Mouse (Mus musculus): ENCODE data around the gene Ccl20. TPM values are rescaled to one million over a fixed set of nuclear protein-coding genes. Genes with fewer than 3 reads are reported as not detected.

Ccl20 gene
- polyA plus RNA-seq, 1 experiment from 2014 or later: not detected

GRCm38 (mm10) chr1:83099580-83100137, 16.9 kb upstream of the Ccl20 start:
- H3K9me3 ChIP-seq (replicated peaks; ENCODE audit: control insufficient read depth, low read length): no peaks in the 10 kb centered on the region
- H3K36me3 ChIP-seq (ENCODE audit: control insufficient read depth, insufficient read depth): no peaks in the 10 kb centered on the region
- H3K27ac ChIP-seq (ENCODE audit: low read length): peak overlapping the region; percentile 62
- no peak; the same call in 1 of the 2 replicates for ATAC-seq (replicated peaks; ENCODE audit: extremely low read depth, insufficient read depth, low FRiP score)
- 50% methylated on average over 7 of the region's 7 CpGs for WGBS
- no peak overlapping the region for H3K4me3 ChIP-seq (ENCODE audit: low read length)
- H3K9ac ChIP-seq (ENCODE audit: low read length): no peak overlapping the region
- H3K4me2 ChIP-seq (ENCODE audit: low read depth, low read length): no peak overlapping the region
- no peaks in the 10 kb centered on the region for H3K27me3 ChIP-seq (ENCODE audit: control insufficient read depth, insufficient read depth, low read length)
- H3K4me1 ChIP-seq (ENCODE audit: control insufficient read depth, insufficient read depth, low read length): peaks cover 12% of the 10 kb centered on the region

GRCm38 (mm10) chr1:83101891-83102290, 14.7 kb upstream of the Ccl20 start:
- H3K4me2 ChIP-seq (ENCODE audit: low read depth, low read length): no peak overlapping the region
- no peak overlapping the region for H3K4me3 ChIP-seq (ENCODE audit: low read length)
- no peak for ATAC-seq (replicated peaks; ENCODE audit: extremely low read depth, insufficient read depth, low FRiP score)
- peaks cover 12% of the 10 kb centered on the region for H3K4me1 ChIP-seq (ENCODE audit: control insufficient read depth, insufficient read depth, low read length)
- no peaks in the 10 kb centered on the region for H3K9me3 ChIP-seq (replicated peaks; ENCODE audit: control insufficient read depth, low read length)
- H3K27me3 ChIP-seq (ENCODE audit: control insufficient read depth, insufficient read depth, low read length): no peaks in the 10 kb centered on the region
- 29% methylated on average over 3 of the region's 3 CpGs for WGBS
- H3K9ac ChIP-seq (ENCODE audit: low read length): no peak overlapping the region
- no peak overlapping the region for H3K27ac ChIP-seq (ENCODE audit: low read length)
- H3K36me3 ChIP-seq (ENCODE audit: control insufficient read depth, insufficient read depth): no peaks in the 10 kb centered on the region

GRCm38 (mm10) chr1:83105464-83105863, 11.1 kb upstream of the Ccl20 start:
- H3K27me3 ChIP-seq (ENCODE audit: control insufficient read depth, insufficient read depth, low read length): no peaks in the 10 kb centered on the region
- no peak overlapping the region for H3K4me2 ChIP-seq (ENCODE audit: low read depth, low read length)
- H3K9me3 ChIP-seq (replicated peaks; ENCODE audit: control insufficient read depth, low read length): no peaks in the 10 kb centered on the region
- no peak overlapping the region for H3K27ac ChIP-seq (ENCODE audit: low read length)
- no peak overlapping the region for H3K4me3 ChIP-seq (ENCODE audit: low read length)
- 61% methylated on average over 1 of the region's 1 CpGs for WGBS
- no peaks in the 10 kb centered on the region for H3K36me3 ChIP-seq (ENCODE audit: control insufficient read depth, insufficient read depth)
- peaks cover 3% of the 10 kb centered on the region for H3K4me1 ChIP-seq (ENCODE audit: control insufficient read depth, insufficient read depth, low read length)
- no peak for ATAC-seq (replicated peaks; ENCODE audit: extremely low read depth, insufficient read depth, low FRiP score)
- no peak overlapping the region for H3K9ac ChIP-seq (ENCODE audit: low read length)

- no peak for ATAC-seq (replicated peaks; ENCODE audit: extremely low read depth, insufficient read depth, low FRiP score)
- WGBS: 78% methylated on average over 5 of the region's 5 CpGs
These were observed 9.1 kb upstream of the Ccl20 start for GRCm38 (mm10) chr1:83107410-83107978.

GRCm38 (mm10) chr1:83110992-83111391, 5.6 kb upstream of the Ccl20 start:
- Histone ChIP-seq H3K4me1 (ENCODE audit: control insufficient read depth, insufficient read depth, low read length) (no peaks in the 10 kb centered on the region), H3K9ac (ENCODE audit: low read length) (no peak overlapping the region), H3K27ac (ENCODE audit: low read length) (no peak overlapping the region), H3K4me3 (ENCODE audit: low read length) (no peak overlapping the region), H3K9me3 (replicated peaks; ENCODE audit: control insufficient read depth, low read length) (no peaks in the 10 kb centered on the region), H3K4me2 (ENCODE audit: low read depth, low read length) (no peak overlapping the region), H3K27me3 (ENCODE audit: control insufficient read depth, insufficient read depth, low read length) (no peaks in the 10 kb centered on the region), H3K36me3 (ENCODE audit: control insufficient read depth, insufficient read depth) (no peaks in the 10 kb centered on the region)
- no peak for ATAC-seq (replicated peaks; ENCODE audit: extremely low read depth, insufficient read depth, low FRiP score)

More at GRCm38 (mm10) chr1:83107410-83107978, 9.1 kb upstream of the Ccl20 start:
- no peak overlapping the region for H3K4me2 ChIP-seq (ENCODE audit: low read depth, low read length)
- no peak overlapping the region for H3K4me3 ChIP-seq (ENCODE audit: low read length)
- H3K27ac ChIP-seq (ENCODE audit: low read length): no peak overlapping the region
- no peaks in the 10 kb centered on the region for H3K36me3 ChIP-seq (ENCODE audit: control insufficient read depth, insufficient read depth)
- no peaks in the 10 kb centered on the region for H3K4me1 ChIP-seq (ENCODE audit: control insufficient read depth, insufficient read depth, low read length)
- H3K9me3 ChIP-seq (replicated peaks; ENCODE audit: control insufficient read depth, low read length): no peaks in the 10 kb centered on the region
- no peaks in the 10 kb centered on the region for H3K27me3 ChIP-seq (ENCODE audit: control insufficient read depth, insufficient read depth, low read length)
- no peak overlapping the region for H3K9ac ChIP-seq (ENCODE audit: low read length)

- Histone ChIP-seq H3K4me2 (ENCODE audit: low read depth, low read length) (no peak overlapping the region), H3K27ac (ENCODE audit: low read length) (no peak overlapping the region), H3K27me3 (ENCODE audit: control insufficient read depth, insufficient read depth, low read length) (no peaks in the 10 kb centered on the region), H3K9me3 (replicated peaks; ENCODE audit: control insufficient read depth, low read length) (no peaks in the 10 kb centered on the region), H3K4me1 (ENCODE audit: control insufficient read depth, insufficient read depth, low read length) (0 out of 2 replicates have a peak, but pooled peaks cover 3% of the 10 kb centered on the region), H3K9ac (ENCODE audit: low read length) (no peak overlapping the region), H3K36me3 (ENCODE audit: control insufficient read depth, insufficient read depth) (no peaks in the 10 kb centered on the region), H3K4me3 (ENCODE audit: low read length) (no peak overlapping the region)
- WGBS: 64% methylated on average over 5 of the region's 5 CpGs
- ATAC-seq (replicated peaks; ENCODE audit: extremely low read depth, insufficient read depth, low FRiP score): no peak
These were observed 4.8 kb upstream of the Ccl20 start for GRCm38 (mm10) chr1:83111726-83112125.

- no peaks in the 10 kb centered on the region for H3K36me3 ChIP-seq (ENCODE audit: control insufficient read depth, insufficient read depth)
- H3K27me3 ChIP-seq (ENCODE audit: control insufficient read depth, insufficient read depth, low read length): no peaks in the 10 kb centered on the region
- no peaks in the 10 kb centered on the region for H3K9me3 ChIP-seq (replicated peaks; ENCODE audit: control insufficient read depth, low read length)
- no peak overlapping the region for H3K27ac ChIP-seq (ENCODE audit: low read length)
- no peak overlapping the region for H3K4me2 ChIP-seq (ENCODE audit: low read depth, low read length)
- no peak overlapping the region for H3K9ac ChIP-seq (ENCODE audit: low read length)
- no peak overlapping the region for H3K4me3 ChIP-seq (ENCODE audit: low read length)
- H3K4me1 ChIP-seq (ENCODE audit: control insufficient read depth, insufficient read depth, low read length): peaks cover 7% of the 10 kb centered on the region; the same call in 1 of the 2 replicates
- no peak for ATAC-seq (replicated peaks; ENCODE audit: extremely low read depth, insufficient read depth, low FRiP score)
- WGBS: 89% methylated on average over 3 of the region's 3 CpGs
These were observed 651 bp downstream of the Ccl20 start for GRCm38 (mm10) chr1:83117217-83117616.

GRCm38 (mm10) chr1:83117661-83118060, 1.1 kb downstream of the Ccl20 start:
- Histone ChIP-seq H3K36me3 (ENCODE audit: control insufficient read depth, insufficient read depth) (no peaks in the 10 kb centered on the region), H3K4me2 (ENCODE audit: low read depth, low read length) (no peak overlapping the region), H3K27me3 (ENCODE audit: control insufficient read depth, insufficient read depth, low read length) (no peaks in the 10 kb centered on the region), H3K4me3 (ENCODE audit: low read length) (no peak overlapping the region), H3K4me1 (ENCODE audit: control insufficient read depth, insufficient read depth, low read length) (peaks cover 7% of the 10 kb centered on the region; the same call in 1 of the 2 replicates), H3K9me3 (replicated peaks; ENCODE audit: control insufficient read depth, low read length) (no peaks in the 10 kb centered on the region), H3K27ac (ENCODE audit: low read length) (no peak overlapping the region), H3K9ac (ENCODE audit: low read length) (no peak overlapping the region)
- 91% methylated on average over 7 of the region's 7 CpGs for WGBS
- ATAC-seq (replicated peaks; ENCODE audit: extremely low read depth, insufficient read depth, low FRiP score): no peak

- H3K4me3 ChIP-seq (ENCODE audit: low read length): no peak overlapping the region
- peak; percentile 90 for ATAC-seq (replicated peaks; ENCODE audit: extremely low read depth, insufficient read depth, low FRiP score)
- H3K4me1 ChIP-seq (ENCODE audit: control insufficient read depth, insufficient read depth, low read length): peaks cover 7% of the 10 kb centered on the region; the same call in 1 of the 2 replicates
- no peak overlapping the region for H3K9ac ChIP-seq (ENCODE audit: low read length)
- H3K9me3 ChIP-seq (replicated peaks; ENCODE audit: control insufficient read depth, low read length): no peaks in the 10 kb centered on the region
- H3K36me3 ChIP-seq (ENCODE audit: control insufficient read depth, insufficient read depth): no peaks in the 10 kb centered on the region
- H3K27me3 ChIP-seq (ENCODE audit: control insufficient read depth, insufficient read depth, low read length): no peaks in the 10 kb centered on the region
- peak overlapping the region; percentile 60 for H3K27ac ChIP-seq (ENCODE audit: low read length)
- no peak overlapping the region for H3K4me2 ChIP-seq (ENCODE audit: low read depth, low read length)
These were observed 3.3 kb downstream of the Ccl20 start for GRCm38 (mm10) chr1:83119903-83120302.
